Mouse (Mus musculus): ENCODE measurements around the gene Cldn8.

Gene Cldn8

DNA sequence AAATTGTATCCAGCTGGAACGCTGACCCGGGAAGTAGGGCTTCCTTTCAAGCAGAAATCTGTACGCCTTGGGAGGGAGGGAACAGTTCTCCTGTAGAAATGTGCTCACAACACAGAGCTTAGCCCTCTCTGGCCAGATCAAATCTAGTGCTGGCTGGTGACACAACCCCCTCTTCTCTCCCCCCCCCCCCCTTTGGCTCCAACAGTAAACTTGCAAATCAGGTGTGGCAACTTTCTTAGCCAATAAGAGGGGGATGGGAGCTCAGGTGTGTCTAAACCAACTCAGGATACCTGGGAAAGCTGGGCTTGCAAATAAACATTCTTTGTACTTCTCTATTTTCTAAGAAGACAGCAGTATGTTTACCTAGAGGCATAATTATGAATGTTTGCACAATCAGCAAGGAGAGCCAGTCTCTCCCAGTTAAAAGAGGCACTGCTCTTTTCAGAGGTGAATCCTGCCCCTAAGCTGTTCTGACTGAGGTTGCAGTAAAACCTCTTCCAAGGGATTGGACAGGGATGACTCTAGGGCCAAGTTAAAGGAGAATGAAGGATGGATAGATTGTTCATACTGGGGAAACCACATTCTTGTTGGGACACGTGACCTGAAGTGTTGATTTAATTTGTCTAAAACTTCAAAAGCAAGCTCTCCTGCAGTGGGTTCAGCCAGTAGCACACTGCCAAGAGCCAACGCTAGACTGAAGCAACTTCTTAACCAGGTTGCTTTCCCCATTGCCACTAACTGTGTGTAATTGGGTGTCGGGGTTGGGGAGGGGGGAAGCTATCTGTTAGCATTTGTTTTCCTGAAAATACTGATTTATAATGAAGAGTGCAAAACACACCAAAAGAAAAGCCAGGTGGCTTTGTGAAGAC, at the start of gene Cldn8:
TSS of gene Cldn8 (minus strand) at position 139 of the 869 bp plus-strand sequence.
- DNase-seq (ENCODE audit: low read depth): no peak

DNA sequence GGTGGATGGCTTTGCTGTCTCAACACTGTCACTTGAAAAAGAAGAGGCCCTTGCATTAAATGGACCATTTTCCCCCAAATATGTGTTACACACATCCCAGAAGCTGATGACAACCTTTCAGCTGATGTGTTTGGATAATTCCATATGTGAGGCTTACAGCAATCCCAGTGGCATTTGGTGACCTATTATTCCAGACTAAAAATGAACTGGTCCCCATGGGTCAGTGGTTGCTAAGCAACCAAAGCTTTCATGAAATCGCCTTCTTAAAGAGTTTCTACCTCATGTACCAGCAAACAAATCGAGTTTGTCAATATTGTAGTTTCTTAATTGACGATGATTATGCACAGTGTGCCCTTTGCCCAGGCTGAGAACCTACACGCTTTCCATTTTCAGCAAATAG, 49.7 kb upstream of the Cldn8 start:
- DNase-seq (ENCODE audit: low read depth): no peak

DNA sequence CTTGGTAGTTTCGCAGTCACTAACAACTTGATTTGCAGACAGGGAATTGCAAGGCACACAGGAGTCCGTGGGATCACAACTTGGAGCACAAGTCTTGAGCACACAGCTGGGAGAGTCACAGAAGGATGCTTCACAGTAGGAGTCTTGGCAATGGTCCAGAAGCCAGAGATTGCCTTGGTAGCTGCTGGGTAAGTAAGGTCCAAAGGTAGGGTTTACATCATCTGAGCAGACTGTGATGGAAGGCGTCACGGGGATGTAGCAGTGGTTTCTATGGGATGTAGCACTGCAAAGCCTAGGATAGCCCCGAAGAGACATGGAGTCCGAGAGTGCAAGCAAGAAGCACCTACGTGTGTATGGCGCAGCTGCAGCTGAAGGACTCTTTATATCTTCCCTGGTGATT, 48.9 kb upstream of the Cldn8 start, which contains the start of gene Krtap24-1:
TSS of gene Krtap24-1 (minus strand) at position 358 of the 400 bp plus-strand sequence.
- DNase-seq (ENCODE audit: low read depth): no peak

DNA sequence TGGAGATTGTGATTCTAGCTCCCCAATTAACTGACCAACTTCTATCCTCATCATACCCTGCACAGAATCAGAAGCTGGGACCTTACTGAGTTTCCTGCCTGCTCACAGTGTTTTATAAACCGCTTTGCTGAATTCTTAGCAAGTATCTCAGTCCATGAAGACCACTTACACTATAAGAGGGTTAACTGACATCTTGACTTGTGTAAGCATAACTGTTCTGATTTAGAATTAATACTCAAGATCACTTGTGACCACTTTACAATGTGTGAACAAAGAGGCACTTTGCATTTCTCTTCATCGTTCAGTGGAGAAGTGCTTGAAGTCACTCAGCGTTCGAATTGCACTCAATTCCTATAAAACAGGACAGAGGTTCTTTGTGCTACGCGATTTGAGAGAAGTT, 41.6 kb upstream of the Cldn8 start:
- no peak for DNase-seq (ENCODE audit: low read depth)

DNA sequence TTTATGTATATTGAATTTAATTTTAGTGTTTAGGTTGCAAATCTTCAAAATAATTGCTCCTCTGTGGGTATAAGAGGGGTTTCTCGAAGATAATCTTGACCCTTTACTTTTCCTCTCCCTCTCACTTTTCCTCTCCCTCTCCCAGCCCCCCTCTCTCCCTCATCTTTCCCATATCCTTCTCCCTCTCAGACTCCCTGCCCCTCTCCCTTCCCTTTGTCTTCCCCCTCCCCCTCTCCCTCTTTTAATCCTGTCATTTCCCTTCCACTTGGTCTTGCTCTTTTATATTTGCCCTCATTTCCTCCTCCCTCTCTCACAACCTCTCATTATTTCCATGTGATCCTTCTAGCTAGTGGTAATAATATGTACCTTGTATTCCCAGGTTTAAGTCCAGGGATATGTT, 39.5 kb upstream of the Cldn8 start:
- DNase-seq (ENCODE audit: low read depth): no peak

DNA sequence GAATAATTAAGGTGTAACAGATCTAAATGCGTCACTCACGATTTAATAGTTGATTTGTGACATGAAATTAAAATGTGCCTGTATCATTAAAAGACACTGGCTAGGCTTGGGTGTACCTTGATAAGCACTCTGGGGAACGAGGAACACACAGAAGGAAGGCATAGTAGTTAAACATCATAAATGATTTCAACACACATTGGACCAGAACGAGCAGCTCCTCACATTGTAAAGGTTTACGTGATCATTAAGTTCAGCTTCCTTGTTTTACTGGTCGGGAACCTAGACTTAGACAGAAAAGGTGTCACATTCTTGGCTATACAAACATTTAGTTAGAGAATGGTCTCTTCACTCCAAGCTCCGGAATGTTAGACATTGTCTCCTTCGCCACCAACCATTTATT, 37.3 kb upstream of the Cldn8 start:
- no peak for DNase-seq (ENCODE audit: low read depth)

DNA sequence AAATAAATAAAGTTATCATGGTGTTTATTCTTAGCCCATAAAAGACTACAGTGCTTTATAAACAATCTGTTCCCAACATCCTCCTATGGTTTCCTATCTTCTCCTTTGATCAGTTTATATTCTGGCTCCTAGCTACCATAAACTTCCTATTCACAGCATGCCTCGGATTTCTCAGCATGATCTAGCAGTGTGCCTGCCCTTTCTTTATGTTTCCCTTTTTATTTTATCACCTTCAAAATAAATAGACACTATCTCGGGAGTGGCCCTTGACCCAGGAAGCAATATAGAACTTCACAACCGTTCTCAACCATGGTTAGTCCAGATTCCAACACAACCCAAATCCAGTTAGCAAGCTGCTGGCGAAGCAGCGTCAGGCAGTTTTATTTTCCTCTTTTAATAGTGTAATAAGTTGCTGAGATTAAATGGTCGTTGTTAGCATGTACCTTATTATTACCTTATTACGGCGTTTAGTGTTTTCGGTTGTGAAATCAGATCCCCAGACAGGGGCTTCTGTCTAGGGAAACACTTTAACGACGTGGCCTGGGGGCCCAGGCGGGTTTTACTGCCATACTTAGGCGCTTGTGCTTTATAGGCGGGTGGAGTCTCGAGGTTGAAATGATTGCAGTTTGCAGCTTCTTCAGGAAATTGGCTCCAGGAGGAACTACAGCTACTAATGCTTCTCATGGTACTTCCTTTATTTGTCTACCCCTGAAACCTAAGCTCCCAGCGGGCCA, 36.7 kb upstream of the Cldn8 start:
- DNase-seq (ENCODE audit: low read depth): no peak

DNA sequence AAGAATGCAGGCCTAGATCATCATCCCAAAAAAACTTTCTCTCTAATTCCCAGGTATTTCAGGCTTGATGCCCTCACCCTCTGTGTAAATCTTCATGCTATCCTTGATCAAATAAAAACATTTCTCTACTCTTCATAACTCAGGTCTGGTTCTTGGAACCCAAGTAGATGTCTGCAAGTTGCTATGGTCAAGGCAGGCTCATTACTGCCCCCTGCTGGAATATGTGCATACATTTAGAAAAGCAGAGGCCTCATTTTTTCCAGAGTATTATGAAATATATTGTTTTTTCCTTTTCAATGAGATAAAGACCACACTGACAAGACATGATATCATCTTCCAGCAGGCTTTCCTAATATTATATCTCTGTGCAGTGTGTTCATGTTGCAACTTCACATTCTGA, 29.8 kb upstream of the Cldn8 start:
- DNase-seq (ENCODE audit: low read depth): no peak

DNA sequence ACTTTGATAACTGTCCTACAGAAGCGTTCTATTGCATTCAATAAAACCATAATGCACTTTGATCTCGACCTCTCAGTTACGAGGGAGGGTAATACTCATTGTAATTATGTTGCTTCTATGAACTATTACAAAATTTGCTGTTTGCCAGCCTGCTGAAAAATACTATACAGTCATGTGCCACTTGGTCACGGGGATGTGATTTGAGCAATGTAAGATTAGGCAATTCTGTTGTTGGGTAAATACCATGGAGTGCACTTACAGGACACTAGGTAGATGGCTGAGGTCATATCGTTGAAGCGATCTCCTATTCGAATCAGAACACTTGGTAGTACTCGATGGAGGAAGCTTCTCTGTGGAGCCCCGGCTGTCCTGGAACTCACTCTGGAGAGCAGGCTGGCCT, 20.4 kb upstream of the Cldn8 start:
- no peak for DNase-seq (ENCODE audit: low read depth)

DNA sequence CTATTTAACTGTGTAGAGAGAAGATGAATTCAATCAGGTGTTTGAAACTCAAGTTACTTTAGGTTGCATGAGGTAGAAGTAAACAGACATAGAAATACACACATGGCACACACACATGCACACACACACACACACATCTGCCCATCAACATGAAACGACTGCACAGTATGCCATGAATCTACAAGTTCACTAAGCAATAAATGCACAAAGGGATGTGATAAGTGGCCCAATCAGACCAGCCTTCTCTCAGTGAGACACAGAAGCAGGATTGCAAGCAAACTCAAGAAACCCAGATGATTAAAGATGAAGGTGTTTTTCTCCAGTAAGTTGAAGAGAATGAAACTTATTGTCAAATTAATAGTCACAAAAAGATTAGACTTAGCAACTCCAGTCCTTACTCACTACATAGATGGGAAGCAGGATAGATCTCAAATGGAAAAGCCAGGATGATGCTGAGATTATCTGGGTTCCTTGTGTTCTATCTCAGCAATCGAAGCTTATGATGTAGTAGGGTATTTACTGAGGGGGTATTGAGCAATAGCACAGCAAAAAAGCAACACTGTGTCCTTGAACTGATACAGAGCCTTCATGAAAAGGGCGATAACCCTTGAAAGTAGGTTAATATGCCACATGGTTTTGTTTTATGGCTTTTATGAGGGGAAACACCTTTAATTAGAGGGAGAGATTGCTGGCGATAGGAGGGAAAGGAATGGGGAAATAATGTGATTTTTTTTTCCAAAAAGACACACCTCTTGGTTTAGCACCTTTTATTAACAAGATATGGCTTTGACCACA, 13.1 kb upstream of the Cldn8 start:
- no peak for DNase-seq (ENCODE audit: low read depth)

DNA sequence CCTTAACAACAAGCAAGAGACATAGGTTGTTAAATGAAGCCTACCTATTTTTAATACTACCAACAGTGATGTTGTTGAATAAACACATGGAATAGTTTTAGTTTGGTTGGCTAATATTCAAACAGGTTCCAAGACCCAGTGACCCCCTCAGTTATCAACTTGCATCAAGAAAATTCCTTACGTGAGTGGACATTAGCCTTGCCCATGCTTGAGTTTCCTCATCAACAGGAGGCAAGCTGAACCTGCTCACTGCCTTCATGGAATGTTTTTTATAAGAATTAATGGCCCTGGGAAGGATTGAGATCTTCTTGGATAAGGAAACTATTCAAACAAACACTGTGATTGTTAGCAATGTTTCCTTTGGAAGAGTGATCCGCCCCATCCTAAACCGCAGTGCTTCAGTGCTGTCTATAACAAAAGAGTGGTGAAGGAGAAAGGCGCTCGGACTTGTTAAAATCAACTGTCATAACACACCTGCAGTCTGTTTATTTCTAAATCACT, 10.0 kb upstream of the Cldn8 start:
- no peak for DNase-seq (ENCODE audit: low read depth)

DNA sequence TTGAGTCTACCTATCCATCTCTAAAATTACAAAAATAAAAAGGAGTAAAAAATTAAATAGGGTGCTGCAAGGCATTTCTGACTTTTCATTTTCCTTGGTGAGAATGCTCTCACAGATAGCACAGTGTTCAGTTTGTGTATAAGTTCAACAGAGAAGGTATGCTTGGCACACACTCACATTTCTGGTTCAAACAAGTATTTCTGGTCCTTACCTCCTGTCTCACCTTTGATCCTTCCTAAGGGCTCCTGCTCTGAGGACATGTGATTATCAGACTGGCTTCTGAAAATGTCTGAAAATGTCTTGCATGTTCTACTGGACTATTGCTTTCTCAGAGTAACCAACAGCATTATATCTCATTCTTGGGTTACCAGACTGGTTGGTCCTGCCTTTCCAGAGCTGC, 7.2 kb upstream of the Cldn8 start:
- DNase-seq (ENCODE audit: low read depth): no peak

DNA sequence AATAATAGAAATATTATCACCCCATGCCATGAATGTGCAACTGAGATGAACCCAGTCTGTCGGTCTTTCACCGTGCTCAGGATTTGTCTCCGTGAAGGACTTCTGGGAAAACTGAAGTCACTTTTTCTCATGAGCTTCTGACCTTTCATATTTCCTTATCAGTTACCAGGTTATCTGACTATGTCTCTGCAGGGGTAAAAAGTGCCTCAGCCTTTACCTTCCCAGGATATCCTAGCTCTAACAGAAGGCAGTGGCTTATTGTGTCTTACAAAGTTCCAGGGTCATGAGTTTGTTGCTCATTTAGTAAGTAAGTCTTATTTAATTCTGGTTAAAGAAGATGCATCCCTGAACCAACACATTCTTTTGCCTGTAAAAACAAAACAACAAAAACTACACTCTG, 6.7 kb upstream of the Cldn8 start:
- DNase-seq (ENCODE audit: low read depth): no peak

DNA sequence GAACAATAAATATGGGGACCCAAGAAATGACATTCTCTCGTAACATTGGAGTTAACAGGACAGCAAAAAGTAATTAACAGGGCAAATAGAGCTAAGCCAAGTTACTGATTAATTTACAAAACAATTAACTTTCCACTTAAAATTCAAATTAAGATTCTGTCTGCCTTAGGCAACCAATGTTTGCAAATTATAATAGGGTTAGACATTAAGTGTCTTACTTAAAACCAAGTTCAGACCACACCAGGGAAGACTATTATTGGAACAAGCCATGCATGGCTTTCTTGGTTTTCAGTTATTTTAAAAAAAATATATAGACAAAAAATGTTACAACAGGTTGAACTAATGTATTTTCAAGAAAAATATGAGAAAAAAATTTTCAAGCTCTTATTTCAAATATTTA, 6.1 kb upstream of the Cldn8 start:
- DNase-seq (ENCODE audit: low read depth): no peak

DNA sequence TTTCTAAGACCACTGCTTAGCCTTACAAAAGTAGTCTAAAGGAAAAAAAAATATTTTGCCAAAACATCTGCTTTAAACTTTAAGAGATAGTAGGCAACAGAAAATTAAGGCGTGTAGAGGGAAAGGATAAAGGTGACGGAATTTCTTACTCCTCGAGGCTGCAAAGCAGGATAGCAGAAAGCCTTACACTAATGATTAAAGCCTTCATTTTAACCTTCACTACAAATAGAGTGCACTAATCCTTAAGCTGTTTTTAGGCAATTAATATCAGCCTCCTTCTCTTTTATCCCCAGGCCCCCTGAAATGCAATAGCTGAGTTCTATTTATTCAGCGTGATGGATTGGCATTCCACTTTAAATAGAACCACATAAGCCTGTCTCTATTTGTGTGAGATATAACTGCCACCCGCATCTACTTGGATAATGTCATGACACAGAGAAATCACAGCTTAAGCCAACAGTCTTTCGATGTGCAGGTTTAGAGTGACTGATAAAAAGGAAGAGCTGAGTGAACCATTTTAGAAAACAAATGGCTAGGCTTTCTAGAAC, 1.3 kb downstream of the Cldn8 start:
- DNase-seq (ENCODE audit: low read depth): no peak

DNA sequence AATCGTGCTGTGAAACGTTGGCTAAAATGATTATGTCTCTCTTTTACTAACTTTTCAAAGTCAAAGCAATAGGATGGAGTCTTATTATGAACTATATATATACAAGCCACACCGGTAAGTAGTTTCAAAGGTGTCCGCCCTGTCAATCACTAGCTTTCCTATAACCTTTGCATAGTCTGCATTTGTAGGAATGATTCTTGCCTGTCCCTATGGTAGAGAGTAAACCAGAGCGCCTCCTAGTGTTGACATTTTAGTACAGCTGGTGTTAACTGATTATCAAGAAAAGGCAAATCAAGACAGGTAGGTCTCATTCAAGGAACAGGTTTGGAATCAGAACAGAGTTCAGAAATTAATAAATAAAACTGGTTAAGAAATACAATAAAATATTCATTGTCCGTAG, 20.5 kb downstream of the Cldn8 start:
- no peak for DNase-seq (ENCODE audit: low read depth)

DNA sequence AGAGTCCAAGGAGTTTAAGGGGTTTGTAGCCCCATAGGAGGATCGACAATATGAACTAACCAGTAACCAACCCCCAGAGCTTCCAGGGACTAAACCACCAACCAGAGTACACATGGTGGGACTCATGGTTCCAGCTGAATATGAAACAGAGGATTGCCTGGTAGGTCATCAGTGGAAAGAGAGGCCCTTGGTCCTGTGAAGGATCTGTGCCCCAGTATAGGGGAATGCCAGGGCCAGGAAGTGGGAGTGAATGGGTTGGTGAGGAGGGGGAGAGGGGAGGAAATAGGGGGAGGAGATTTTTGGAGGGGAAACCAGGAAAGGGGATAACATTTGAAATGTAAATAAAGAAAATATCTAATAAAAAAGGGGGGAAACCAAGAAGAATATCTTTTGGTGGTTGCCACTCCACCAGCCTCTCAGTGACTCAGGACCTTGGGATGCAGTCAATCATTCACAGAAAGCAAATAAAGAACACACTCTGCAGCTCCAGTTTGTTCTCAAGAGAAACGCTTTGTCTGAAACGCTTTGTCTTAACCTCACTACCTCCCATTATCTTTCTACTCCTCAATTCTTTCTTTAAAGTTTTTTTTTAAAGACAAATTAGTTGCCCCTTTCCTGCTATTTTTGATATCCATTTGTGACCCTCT, 23.0 kb downstream of the Cldn8 start:
- no peak for DNase-seq (ENCODE audit: low read depth)

DNA sequence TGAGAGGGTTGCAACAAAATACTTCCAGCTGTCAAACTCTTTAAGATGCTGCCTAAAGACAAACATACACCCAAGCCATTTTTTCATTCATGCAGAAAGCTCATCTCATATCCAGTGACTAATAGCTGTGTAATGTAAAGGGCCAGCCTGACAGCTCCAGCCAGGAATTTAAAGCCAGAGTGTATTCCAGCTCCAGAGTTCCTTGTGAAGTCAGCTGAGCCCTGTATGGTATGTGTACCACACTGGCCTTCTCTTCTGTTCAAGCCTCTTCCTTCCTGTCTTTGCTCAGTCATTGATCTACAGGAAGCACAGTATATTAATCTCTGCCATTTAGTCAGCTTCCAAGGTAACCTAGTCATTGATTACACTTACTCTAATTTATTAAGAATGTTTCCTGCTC, 51.6 kb downstream of the Cldn8 start:
- DNase-seq (ENCODE audit: low read depth): no peak
